Comparison of ENCODE assay signal across 12 mouse cellular contexts in the genomic region with DNA sequence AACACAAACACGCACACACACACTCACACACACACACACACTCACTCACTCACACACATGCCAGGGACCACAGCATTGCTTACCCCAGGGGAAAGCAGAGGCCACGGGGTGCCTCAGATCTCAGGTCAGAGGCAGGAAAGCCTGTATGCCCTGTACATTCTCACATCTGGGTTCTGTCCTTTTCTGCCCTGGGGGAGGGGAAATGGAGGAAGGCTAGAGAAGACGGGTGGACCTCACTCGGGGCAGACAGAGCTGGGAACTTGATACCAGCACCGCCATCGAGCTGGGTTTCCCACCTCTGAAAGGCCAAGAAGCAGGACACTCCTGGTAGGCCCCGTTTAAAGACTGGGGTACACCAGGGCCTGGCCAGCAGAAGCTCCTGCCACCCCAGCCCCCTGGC. TPM values are rescaled to one million over a fixed set of nuclear protein-coding genes. Genes with fewer than 3 reads are reported as not detected.
DNase-seq lines count a peak whose midpoint lies in the region; ATAC-seq lines count a peak whose summit lies in the region.
"Had no signal": no experiment of that assay in that cellular context is flagged by ENCODE, and none has a peak within 500 bp of the region (broad histone marks: within the 10 kb centered on the region; RNA-seq: fewer than 3 reads in every experiment).

No protein-coding gene starts in this region.

- H3K4me2 ChIP-seq in hindbrain, embryonic 13.5 days, result no peak overlapping the region
- no peak overlapping the region for H3K4me2 ChIP-seq in hindbrain, embryonic 12.5 days (replicated peaks)
- H3K4me2 ChIP-seq: liver, embryonic 12.5 days; stomach, embryonic 15.5 days had no signal

- ATAC-seq in cerebellum, adult (ENCODE audit: insufficient number of reproducible peaks, low FRiP score, low TSS enrichment), result no peak
- ATAC-seq in hindbrain, embryonic 13.5 days (ENCODE audit: low FRiP score), result no peak
- ATAC-seq in hindbrain, embryonic 12.5 days (ENCODE audit: low FRiP score), result no peak
- ATAC-seq: intestine, postnatal 0 days; liver, embryonic 12.5 days had no signal

- peak; percentile 34 for DNase-seq in cerebellum, adult 11-12 months
- peak; percentile 51 for DNase-seq in embryo, embryonic 10.5 days (ENCODE audit: low spot score)
- peak; percentile 56 for DNase-seq in limb, embryonic 10.5 days (ENCODE audit: low spot score)
- DNase-seq in left cerebral cortex, adult 18-20 months (ENCODE audit: low spot score in 2 of 2), result no peak
- DNase-seq in left cerebral cortex, adult 9 months (ENCODE audit: low spot score in 2 of 2), result no peak
- DNase-seq: cerebellum, adult 9-10 months had no signal

- WGBS in hindbrain, embryonic 13.5 days, result 49% methylated on average over 7 of the region's 7 CpGs
- 45% methylated on average over 7 of the region's 7 CpGs for WGBS in hindbrain, embryonic 12.5 days
- WGBS in limb, embryonic 10.5 days, result 19% methylated on average over 7 of the region's 7 CpGs

- H3K27ac ChIP-seq in hindbrain, embryonic 13.5 days, result peak overlapping the region; percentile 52; the same call in 1 of the 2 replicates
- no peak overlapping the region for H3K27ac ChIP-seq in hindbrain, embryonic 12.5 days
- peak overlapping the region; percentile 94 for H3K27ac ChIP-seq in limb, embryonic 10.5 days
- H3K27ac ChIP-seq: liver, embryonic 12.5 days; stomach, embryonic 15.5 days had no signal

- H3K27me3 ChIP-seq in hindbrain, embryonic 13.5 days, result no peaks in the 10 kb centered on the region
- peaks cover 9% of the 10 kb centered on the region; the same call in 1 of the 2 replicates for H3K27me3 ChIP-seq in hindbrain, embryonic 12.5 days
- H3K27me3 ChIP-seq in limb, embryonic 10.5 days (ENCODE audit: low read depth, poor library complexity, severe bottlenecking), result no peaks in the 10 kb centered on the region
- H3K27me3 ChIP-seq: liver, embryonic 12.5 days; stomach, embryonic 15.5 days had no signal

- H3K9ac ChIP-seq in hindbrain, embryonic 13.5 days, result peak overlapping the region; percentile 19; the same call in 1 of the 2 replicates
- no peak overlapping the region for H3K9ac ChIP-seq in hindbrain, embryonic 12.5 days
- H3K9ac ChIP-seq: liver, embryonic 12.5 days; stomach, embryonic 15.5 days had no signal

- H3K4me1 ChIP-seq in hindbrain, embryonic 13.5 days (replicated peaks), result peaks cover 70% of the 10 kb centered on the region
- peaks cover 63% of the 10 kb centered on the region for H3K4me1 ChIP-seq in hindbrain, embryonic 12.5 days
- peaks cover 70% of the 10 kb centered on the region for H3K4me1 ChIP-seq in limb, embryonic 10.5 days

- H3K9me3 ChIP-seq in hindbrain, embryonic 13.5 days, result no peaks in the 10 kb centered on the region
- H3K9me3 ChIP-seq in hindbrain, embryonic 12.5 days (replicated peaks), result no peaks in the 10 kb centered on the region
- H3K9me3 ChIP-seq in limb, embryonic 10.5 days (replicated peaks), result no peaks in the 10 kb centered on the region
- H3K9me3 ChIP-seq: liver, embryonic 12.5 days; stomach, embryonic 15.5 days had no signal

- peaks cover 15% of the 10 kb centered on the region for H3K36me3 ChIP-seq in hindbrain, embryonic 13.5 days
- H3K36me3 ChIP-seq in hindbrain, embryonic 12.5 days, result peaks cover 12% of the 10 kb centered on the region
- H3K36me3 ChIP-seq in limb, embryonic 10.5 days, result peaks cover 20% of the 10 kb centered on the region
- H3K36me3 ChIP-seq: stomach, embryonic 15.5 days had no signal

- H3K4me3 ChIP-seq in hindbrain, embryonic 13.5 days, result no peak overlapping the region
- no peak overlapping the region for H3K4me3 ChIP-seq in hindbrain, embryonic 12.5 days
- no peak overlapping the region for H3K4me3 ChIP-seq in limb, embryonic 10.5 days
- H3K4me3 ChIP-seq: liver, embryonic 12.5 days; stomach, embryonic 15.5 days had no signal

RNA-seq across cellular contexts. Expression of gene BC034090, which starts 33.2 kb away (rescaled TPM):
- 3.9 and 4.7 TPM in 2 replicates for polyA plus RNA-seq in hindbrain, embryonic 13.5 days (2015; fragmentation: Nextera tagmentation; extraction: Ambion mirVana)
- polyA plus RNA-seq in hindbrain, embryonic 12.5 days (2016; fragmentation: Nextera tagmentation; extraction: Ambion mirVana), result 5.0 and 5.4 TPM in 2 replicates
- polyA plus RNA-seq in limb, embryonic 10.5 days (2016; fragmentation: Nextera tagmentation; extraction: Ambion mirVana), result 5.2 and 6.8 TPM in 2 replicates
- 10 to 100 TPM in 1 of 2 experiments, 1 to 10 TPM in 1; 7.9 to 10.7 TPM for total RNA-seq in left cerebral cortex, adult 18-20 months (2021)

RNA-seq across cellular contexts. Expression of gene Stx6, which starts 52.5 kb away (rescaled TPM):
- polyA plus RNA-seq in hindbrain, embryonic 13.5 days (2015; fragmentation: Nextera tagmentation; extraction: Ambion mirVana), result 121 TPM in 2 replicates
- 119 and 123 TPM in 2 replicates for polyA plus RNA-seq in hindbrain, embryonic 12.5 days (2016; fragmentation: Nextera tagmentation; extraction: Ambion mirVana)
- 83.1 and 95.4 TPM in 2 replicates for polyA plus RNA-seq in limb, embryonic 10.5 days (2016; fragmentation: Nextera tagmentation; extraction: Ambion mirVana)
- total RNA-seq in left cerebral cortex, adult 18-20 months (2021), result 100 to 1,000 TPM; 116 to 119 TPM

Comparison
In these comparisons a context has a peak if more than half of its experiments do, and no peak if none do; other contexts are left out.
1. DNase-seq: peak in cerebellum, adult 11-12 months (single experiment), embryo, embryonic 10.5 days (single experiment) and limb, embryonic 10.5 days (single experiment); none in left cerebral cortex, adult 18-20 months (0 of 2) and left cerebral cortex, adult 9 months (0 of 2).